Mouse (Mus musculus) liver, postnatal 0 days (tissue): Measurements from ENCODE around the gene Hoxa1. TPM values are rescaled to one million over a fixed set of nuclear protein-coding genes. Genes with fewer than 3 reads are reported as not detected.
A peak's percentile ranks its signal among the peaks of the same experiment; 100 is the strongest.

Experiments used
- ATAC-seq: fragments of 200-750 bp; cut with Nextera tagmentation; 2 replicates; pipeline ENCODE4 v1.8.0; 2017; ENCODE audit warnings: mild to moderate bottlenecking, moderate library complexity
- DNase-seq: peaks from one replicate; pipeline ENCODE4 v3.0.0-alpha.2; 2016
- H3K27ac ChIP-seq: fragments of 300-500 bp; sonication (generic); 2 replicates; pipeline ENCODE4 v1.5.1; 2014; ENCODE audit warnings: antibody characterized with exemption, moderate library complexity, mild to moderate bottlenecking, low read depth
- H3K27me3 ChIP-seq: fragments of 300-500 bp; sonication (generic); 2 replicates; pipeline ENCODE4 v1.6.1; 2014; ENCODE audit warnings: low read length, control low read depth, mixed read lengths; ENCODE audit not compliant: insufficient read depth
- H3K36me3 ChIP-seq: fragments of 300-500 bp; sonication (generic); replicated peaks from 2 replicates; pipeline ENCODE4 v1.6.1; 2014; ENCODE audit warnings: mild to moderate bottlenecking, control low read depth, low read length, moderate library complexity, mixed read lengths; ENCODE audit not compliant: insufficient read depth
- H3K4me1 ChIP-seq: fragments of 300-500 bp; sonication (generic); 2 replicates; pipeline ENCODE4 v1.6.1; 2014; ENCODE audit warnings: antibody characterized with exemption, mild to moderate bottlenecking, control low read depth; ENCODE audit not compliant: insufficient read depth
- H3K4me2 ChIP-seq: fragments of 300-500 bp; sonication (generic); 2 replicates; pipeline ENCODE4 v1.6.1; 2014; ENCODE audit warnings: low read depth, mild to moderate bottlenecking, low read length, moderate library complexity, mixed read lengths
- H3K4me3 ChIP-seq: fragments of 300-500 bp; sonication (generic); 2 replicates; pipeline ENCODE4 v1.5.1; 2014; ENCODE audit warnings: low read depth, low read length
- H3K9ac ChIP-seq: fragments of 300-500 bp; sonication (generic); replicated peaks from 2 replicates; pipeline ENCODE4 v1.6.1; 2014; ENCODE audit warnings: mild to moderate bottlenecking, moderate library complexity
- H3K9me3 ChIP-seq: fragments of 300-500 bp; sonication (generic); 2 replicates; pipeline ENCODE4 v1.6.1; 2016; ENCODE audit warnings: mild to moderate bottlenecking, control low read depth, low read length, mixed read lengths
- CTCF ChIP-seq: sonication (generic); IDR thresholded peaks from 2 replicates; pipeline ENCODE4 v1.5.1; 2016; ENCODE audit warnings: antibody characterized with exemption, low read depth
- EP300 ChIP-seq: IDR thresholded peaks from 2 replicates; pipeline ENCODE4 v1.6.1; 2016; ENCODE audit warnings: antibody characterized with exemption, low read depth, mild to moderate bottlenecking
- WGBS: fragments of 180-500 bp; shearing (Covaris S2); extraction: QIAGEN DNeasy Blood & Tissue Kit; methylation state at CpG from one replicate; pipeline ENCODE4 v1.1.7; 2014; ENCODE audit not compliant: insufficient replicate concordance; 5-methylcytosine and 5-hydroxymethylcytosine counted together
- polyA plus RNA-seq: library from polyadenylated mRNA; unstranded; fragments of >200 nt; fragmentation: Nextera tagmentation; extraction: Ambion mirVana; gene quantifications from 2 replicates; pipeline ENCODE4 v1.2.1, GENCODE M21; 2015

Gene Hoxa1
- polyA plus RNA-seq, 1 experiment from 2014 or later, result 0.16 TPM

GRCm38 (mm10) chr6:52162093-52162380, 3.9 kb upstream of the Hoxa1 start:
- 44% methylated on average over 1 of the region's 1 CpGs for WGBS
- H3K27me3 ChIP-seq, result peaks cover 98% of the 10 kb centered on the region
- peaks cover 9% of the 10 kb centered on the region for H3K4me1 ChIP-seq
- no peak for TF ChIP-seq EP300
- no peak for TF ChIP-seq CTCF
- H3K4me3 ChIP-seq, result no peak overlapping the region
- DNase-seq (no peak), ATAC-seq (no peak)
- H3K27ac ChIP-seq, result no peak overlapping the region
- no peaks in the 10 kb centered on the region for H3K36me3 ChIP-seq
- no peak overlapping the region for H3K4me2 ChIP-seq
- no peak overlapping the region for H3K9ac ChIP-seq
- H3K9me3 ChIP-seq, result no peaks in the 10 kb centered on the region

- peaks cover 98% of the 10 kb centered on the region for H3K27me3 ChIP-seq
- H3K36me3 ChIP-seq, result no peaks in the 10 kb centered on the region
- peaks cover 9% of the 10 kb centered on the region for H3K4me1 ChIP-seq
- 34% methylated on average over 8 of the region's 8 CpGs for WGBS
- DNase-seq (no peak), ATAC-seq (no peak)
- H3K9me3 ChIP-seq, result no peaks in the 10 kb centered on the region
- no peak overlapping the region for H3K9ac ChIP-seq
- peak overlapping the region; percentile 54 for H3K4me2 ChIP-seq
- H3K4me3 ChIP-seq, result no peak overlapping the region
- H3K27ac ChIP-seq, result 0 out of 2 replicates have a peak overlapping the region, but pooled peaks have one; percentile 44
- TF ChIP-seq EP300 (no peak), CTCF (no peak)
These were observed 3.4 kb upstream of the Hoxa1 start for GRCm38 (mm10) chr6:52161336-52162092.

- no peak for ATAC-seq
These were observed 2.6 kb upstream of the Hoxa1 start for GRCm38 (mm10) chr6:52160511-52161335.

GRCm38 (mm10) chr6:52159979-52160378, 1.9 kb upstream of the Hoxa1 start:
- Histone ChIP-seq H3K36me3 (no peaks in the 10 kb centered on the region), H3K27ac (no peak overlapping the region; the same call in 1 of the 2 replicates), H3K4me2 (peak overlapping the region; percentile 93; the same call in 1 of the 2 replicates), H3K9ac (no peak overlapping the region), H3K4me3 (no peak overlapping the region; the same call in 1 of the 2 replicates), H3K4me1 (peaks cover 9% of the 10 kb centered on the region), H3K27me3 (peaks cover 96% of the 10 kb centered on the region), H3K9me3 (no peaks in the 10 kb centered on the region)
- ATAC-seq, result no peak
- DNase-seq, result no peak
- no peak for TF ChIP-seq CTCF
- TF ChIP-seq EP300, result no peak
- WGBS, result 14% methylated on average over 8 of the region's 9 CpGs

More at GRCm38 (mm10) chr6:52160511-52161335, 2.6 kb upstream of the Hoxa1 start:
- H3K4me3 ChIP-seq, result no peak overlapping the region; the same call in 1 of the 2 replicates
- 15% methylated on average over 30 of the region's 30 CpGs for WGBS
- peak overlapping the region; percentile 44; the same call in 1 of the 2 replicates for H3K27ac ChIP-seq
- peaks cover 98% of the 10 kb centered on the region for H3K27me3 ChIP-seq
- H3K36me3 ChIP-seq, result no peaks in the 10 kb centered on the region
- no peaks in the 10 kb centered on the region for H3K9me3 ChIP-seq
- peak overlapping the region; percentile 54 for H3K4me2 ChIP-seq
- H3K9ac ChIP-seq, result no peak overlapping the region
- H3K4me1 ChIP-seq, result peaks cover 9% of the 10 kb centered on the region
- no peak for DNase-seq
- TF ChIP-seq CTCF (no peak), EP300 (no peak)

GRCm38 (mm10) chr6:52159164-52159761, 1.1 kb upstream of the Hoxa1 start:
- Histone ChIP-seq H3K9ac (peak overlapping the region; percentile 21; the same call in 1 of the 2 replicates), H3K36me3 (no peaks in the 10 kb centered on the region), H3K27ac (peak overlapping the region; percentile 72), H3K9me3 (no peaks in the 10 kb centered on the region), H3K4me2 (peak overlapping the region; percentile 93), H3K4me3 (peak overlapping the region; percentile 63), H3K4me1 (peaks cover 9% of the 10 kb centered on the region), H3K27me3 (peaks cover 91% of the 10 kb centered on the region)
- 0 out of 2 replicates have a peak, but pooled peaks have one; percentile 32 for ATAC-seq
- TF ChIP-seq EP300 (no peak), CTCF (no peak)
- 29% methylated on average over 12 of the region's 12 CpGs for WGBS
- DNase-seq, result no peak
